Mouse (Mus musculus): ENCODE data around the gene Enox1.

Gene Enox1

DNA sequence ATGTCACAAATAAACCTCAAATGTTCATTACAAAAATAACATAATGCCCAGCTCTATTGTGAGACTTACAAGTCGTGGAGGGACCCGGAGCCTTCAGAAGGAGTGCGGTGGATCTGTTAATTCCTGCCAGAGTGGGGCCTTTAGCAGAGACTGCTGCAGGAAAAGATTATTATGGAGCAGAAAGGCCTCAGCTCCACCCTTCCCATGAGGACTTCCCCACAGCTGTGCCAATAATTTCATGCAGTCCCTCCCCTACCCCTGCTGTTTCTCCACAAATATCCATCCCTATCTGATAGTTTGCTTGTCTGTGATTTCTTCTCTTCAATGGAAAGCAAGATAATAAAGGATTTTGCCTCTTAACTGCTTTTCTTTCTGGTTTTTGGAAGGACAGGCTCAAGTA lies 314.0 kb downstream of the Enox1 start:
- no peak for DNase-seq

DNA sequence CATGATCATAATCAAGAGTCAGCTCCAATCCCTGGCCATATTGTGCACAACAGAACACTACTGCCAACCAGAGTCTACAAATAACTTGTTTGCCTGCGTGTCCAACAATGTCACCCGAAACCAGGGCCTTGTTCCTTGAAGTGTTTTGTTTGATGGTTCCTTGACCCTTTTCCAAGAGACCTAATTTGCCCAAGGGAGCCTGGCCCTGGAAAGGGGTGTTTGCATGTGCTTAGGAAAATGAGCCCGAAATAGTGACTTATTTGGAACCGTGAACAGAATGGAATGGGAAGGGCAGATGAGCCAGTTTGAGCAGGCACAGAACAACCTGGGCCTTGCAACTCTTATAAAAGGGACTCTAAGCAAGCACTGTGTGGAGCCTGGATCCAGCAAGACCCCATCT lies 316.9 kb downstream of the Enox1 start:
- DNase-seq = no peak

DNA sequence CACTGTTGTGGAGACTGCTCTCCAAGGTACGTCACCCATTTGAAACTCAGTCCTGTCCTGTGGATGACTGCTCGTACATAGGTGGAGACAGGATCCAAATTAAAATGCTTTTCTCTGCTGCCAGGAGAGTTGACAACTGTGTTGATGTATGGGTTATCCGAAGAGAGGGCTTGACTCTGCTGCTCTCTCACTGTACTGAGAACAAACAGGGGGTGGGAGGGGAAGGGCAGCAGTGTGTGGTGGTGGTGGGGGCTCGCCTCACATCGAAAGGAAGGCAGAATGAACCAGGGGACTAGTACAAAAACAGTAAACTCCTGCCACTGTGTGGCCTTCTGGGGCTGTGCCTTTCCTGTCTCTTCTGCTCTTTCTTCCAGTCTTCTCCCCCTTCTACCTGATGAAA lies 317.5 kb downstream of the Enox1 start:
- DNase-seq = no peak

DNA sequence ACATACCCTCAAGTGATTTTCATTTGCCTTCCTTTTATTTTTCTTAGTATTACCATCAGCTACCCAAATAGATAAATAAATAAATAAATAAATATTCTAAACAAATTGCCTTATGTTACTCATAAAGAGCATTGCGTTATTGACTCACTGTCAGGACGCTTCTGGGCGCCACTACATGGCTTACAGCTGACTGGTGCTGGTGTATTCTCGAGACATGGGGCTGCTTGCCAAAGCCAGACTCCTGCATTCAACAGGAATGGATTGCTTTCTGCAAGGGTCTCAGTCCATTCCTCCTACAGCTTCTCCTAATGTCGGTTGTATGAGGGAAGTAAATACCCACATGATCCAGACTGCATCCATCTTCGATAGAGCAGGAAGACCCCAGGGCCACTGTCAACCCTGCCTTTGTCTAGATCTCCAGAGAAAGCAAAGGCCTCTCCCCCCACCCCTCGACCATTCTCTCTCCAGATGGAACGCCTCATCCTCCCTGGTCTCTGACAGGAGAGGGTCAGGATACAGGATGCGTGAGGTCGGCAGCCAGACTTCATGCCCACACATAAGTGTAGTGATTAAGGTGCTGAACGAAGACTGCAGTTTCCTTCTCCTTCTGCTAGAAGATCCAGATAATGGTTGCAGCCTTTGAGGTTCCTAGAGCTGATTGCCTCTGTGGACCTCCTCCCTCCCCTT lies 318.7 kb downstream of the Enox1 start:
- no peak for DNase-seq

DNA sequence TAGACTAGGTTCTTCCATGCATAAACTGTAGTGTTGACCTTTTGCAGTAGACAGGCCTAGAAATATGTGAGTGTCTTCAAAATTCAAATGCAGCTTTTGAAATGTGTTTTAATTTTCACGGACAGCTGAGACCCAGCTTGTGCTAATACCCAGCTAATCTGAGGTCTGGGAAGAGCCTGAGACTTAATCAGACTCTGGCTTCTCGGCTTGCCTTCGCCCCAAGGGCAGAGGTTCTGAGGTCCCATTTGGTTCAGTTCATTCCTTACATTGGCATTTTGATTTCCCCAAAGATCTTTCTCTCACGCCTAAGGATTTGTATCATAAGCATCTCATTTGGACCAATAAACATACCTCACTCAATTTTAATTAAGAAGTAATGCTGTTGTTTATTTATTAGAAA lies 321.1 kb downstream of the Enox1 start:
- no peak for DNase-seq

DNA sequence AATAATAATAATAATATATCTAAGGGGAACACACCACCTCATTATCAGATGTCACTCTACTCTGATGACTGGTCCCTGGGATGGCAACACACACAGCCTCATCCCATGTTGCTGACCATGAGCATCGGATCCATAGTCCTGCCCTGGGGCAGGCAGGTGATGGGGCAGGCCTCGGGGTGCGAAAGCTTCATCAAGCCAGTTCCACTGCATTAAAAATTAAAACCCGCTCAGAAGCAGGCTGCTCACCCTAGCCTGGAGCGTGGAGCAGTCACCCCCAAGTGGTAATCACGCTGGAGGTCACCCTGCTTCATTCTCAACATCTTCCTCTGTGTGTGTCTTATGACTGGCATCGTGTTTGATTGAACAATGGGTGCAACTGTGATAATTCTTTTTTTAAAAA lies 321.6 kb downstream of the Enox1 start:
- no peak for DNase-seq

DNA sequence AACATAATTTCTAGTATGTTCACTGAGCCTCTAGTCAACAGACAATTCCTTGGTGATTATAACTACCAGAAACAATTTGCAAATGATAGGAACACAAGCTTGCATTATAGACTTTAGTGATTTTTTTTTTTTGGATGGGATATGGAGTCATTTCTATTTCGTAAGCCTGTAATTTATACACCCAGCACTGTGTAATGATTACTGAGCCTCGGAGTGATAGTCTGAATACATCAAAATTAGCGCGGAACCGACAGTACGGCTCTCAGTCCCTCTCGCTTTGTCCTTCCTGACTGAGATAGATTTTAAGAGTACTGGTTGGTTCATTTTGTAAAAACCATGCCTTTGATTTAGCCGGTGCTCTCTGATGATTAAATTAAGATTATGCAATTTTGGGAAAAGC lies 322.1 kb downstream of the Enox1 start:
- no peak for DNase-seq

DNA sequence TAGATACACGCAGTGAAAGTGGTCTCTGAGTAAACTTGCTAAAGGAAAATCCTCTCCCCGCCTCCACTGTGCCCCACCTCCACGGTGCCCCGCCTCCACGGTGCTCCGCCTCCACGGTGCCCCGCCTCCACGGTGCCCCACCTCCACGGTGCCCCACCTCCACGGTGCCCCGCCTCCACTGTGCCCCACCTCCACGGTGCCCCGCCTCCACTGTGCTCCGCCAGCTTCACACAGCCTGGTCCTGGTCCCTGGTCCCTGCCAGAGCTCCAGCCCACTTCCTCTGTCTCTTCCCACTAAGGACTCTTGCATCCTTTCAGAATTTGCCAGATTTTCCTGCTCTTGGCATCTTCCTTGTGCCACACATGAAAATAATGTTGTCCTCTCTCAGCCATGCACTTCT lies 326.5 kb downstream of the Enox1 start:
- DNase-seq = no peak

DNA sequence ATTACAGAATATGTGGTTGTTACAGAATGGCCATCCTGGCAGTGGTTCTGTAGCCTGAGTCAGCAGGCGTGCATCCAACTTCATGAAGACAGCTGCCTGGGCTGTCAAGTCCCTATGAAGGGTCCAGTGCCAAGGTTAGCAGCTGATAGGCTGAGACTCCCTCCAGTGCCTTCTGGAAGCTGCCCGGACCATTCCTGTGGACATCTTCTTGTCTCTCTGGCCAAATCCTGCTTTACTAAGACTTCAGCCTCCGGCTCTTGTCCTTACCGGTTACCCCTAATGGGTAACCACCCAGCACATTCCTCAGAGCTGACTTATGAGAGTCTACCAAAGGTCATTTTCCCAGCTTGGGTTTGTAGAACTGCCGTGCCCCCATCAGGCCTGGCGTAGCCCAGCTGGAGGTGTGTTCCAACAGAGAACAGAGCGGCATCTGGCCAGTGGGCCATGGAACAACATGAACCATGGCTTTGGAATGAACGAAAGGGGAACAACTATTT lies 328.4 kb downstream of the Enox1 start:
- peak; percentile 47 for DNase-seq

DNA sequence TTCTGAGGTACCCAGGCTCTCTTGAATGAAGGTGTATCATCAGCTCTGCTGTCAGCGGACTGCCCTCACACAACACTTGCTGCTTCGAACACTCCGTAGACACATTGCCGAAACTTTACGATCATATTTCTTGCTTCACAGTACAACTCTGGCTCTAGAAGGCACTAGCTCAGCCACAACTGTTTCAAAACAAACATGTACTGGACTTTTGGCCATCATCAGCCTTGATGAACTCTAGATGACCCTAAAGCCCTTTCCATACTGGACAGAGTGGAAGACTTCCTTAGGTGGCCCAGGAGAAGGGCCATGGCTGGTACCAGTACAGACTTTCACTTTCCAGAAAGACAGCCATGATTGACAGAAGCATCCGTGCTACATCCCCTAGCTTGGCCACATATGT lies 334.1 kb downstream of the Enox1 start:
- no peak for DNase-seq

DNA sequence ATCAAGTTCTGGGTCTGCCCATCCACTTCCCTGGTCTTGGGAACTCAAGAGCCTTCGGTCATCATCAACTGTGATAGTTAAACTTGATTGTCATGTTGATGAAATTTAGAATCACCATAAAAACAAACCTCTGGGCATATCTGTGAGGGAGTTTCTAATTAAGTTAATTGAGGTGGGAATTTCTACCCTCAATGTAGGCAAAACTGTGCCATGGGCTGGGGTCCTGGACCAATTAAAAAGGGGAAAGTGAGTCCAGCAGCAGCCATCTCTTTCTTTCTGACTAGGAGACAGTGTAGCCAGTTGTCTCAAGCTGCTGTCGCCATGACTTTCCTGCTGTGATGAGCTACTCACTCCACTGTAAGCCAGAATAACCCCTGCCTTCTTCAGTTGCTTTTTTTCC lies 335.2 kb downstream of the Enox1 start:
- DNase-seq = no peak

DNA sequence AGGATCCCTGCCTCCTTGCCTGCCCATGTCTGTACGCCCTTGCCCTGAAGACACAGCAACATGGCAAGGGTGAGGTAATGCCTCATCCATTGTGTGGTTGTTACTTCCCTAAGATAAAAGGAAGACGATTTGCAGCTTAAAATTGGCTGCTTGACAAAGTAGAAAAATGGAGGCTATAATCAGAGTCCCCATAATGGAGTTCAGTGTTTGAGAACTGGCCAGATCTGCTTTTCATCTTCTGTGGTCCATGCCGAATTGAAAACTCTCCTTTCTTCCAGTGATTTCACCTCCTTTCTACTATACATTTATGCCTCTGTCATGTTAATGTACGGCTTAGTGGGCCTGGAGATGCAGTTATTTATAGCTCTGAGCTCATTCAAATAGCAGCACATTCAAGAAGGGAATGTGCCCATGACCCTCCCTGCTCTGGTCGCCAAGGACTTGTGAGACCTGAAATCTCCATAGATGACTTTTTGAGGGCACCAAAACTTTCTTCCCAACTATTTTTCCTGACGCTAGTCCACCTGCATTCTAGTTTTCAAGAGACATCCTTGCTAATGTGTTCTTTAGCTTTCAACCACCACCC lies 343.5 kb downstream of the Enox1 start:
- DNase-seq = no peak

DNA sequence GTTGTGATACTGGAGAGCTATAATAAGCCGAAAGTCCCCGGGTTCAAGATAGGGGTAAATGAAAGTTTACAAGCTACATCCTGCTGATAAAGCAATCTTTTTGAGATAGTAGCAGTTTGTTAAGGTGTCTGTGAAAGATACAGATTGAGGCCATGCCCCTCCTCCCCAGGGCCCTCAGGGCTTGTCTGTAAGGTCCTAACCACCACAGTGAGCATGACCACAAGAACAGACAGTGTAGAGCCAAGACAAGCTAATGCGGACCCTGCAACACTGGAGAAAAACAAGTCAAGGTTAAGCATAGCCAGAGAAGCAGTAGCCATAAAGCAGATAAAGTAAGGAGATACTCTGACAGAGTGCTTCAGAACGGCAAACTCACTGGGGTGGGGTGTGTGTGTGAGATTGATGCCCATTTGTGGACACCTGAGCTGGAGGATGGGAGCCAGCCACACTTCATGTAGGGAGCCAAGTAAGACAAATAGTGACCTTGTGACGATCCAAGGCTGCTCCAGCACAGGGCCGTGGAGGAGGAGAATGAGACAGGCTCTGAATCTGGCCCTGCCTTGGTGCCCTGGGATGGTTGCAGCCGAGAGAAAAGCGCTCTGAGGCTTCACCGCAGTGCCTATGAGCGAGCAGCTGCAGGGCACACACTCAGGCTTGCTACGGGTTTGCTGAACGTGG lies 348.0 kb downstream of the Enox1 start:
- DNase-seq = no peak

DNA sequence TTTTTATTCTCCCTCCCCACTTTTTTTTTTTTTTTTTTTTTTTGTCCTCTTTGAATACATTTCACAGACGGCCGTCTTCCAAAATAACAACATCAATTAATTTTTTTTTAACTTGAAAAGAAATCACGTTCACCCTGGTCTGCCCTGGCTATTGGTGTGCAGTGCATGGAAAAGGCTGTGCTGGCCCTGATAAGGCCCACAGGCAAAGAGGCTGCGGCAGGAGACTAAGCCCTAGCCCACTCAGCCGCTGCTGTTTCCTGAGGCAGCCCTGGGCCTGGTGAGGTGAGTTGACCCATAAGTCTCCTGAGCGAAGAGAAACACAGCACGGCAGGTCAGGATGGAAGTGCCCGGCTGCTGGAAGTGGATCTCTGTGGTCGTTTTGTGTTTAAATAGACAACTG lies 349.8 kb downstream of the Enox1 start:
- DNase-seq = no peak

DNA sequence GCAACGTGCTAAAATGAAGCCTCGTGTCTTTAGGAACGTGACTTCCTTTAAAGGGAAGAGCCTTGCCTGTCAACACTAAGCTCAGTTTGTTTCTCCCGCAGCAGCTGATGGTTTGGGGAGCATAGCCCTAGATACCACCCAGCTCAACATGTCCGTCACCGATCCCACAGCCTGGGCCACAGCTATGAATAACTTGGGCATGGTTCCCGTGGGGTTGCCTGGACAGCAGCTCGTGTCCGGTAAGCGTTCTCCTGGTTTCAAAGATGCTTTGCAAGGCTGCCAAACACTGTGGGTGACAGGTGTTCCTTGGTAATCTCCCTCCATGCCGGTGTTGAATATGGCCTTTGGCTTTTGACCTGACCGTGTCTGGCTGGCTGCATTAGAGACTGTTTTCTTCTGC lies 351.5 kb downstream of the Enox1 start:
- DNase-seq = peak; percentile 43

DNA sequence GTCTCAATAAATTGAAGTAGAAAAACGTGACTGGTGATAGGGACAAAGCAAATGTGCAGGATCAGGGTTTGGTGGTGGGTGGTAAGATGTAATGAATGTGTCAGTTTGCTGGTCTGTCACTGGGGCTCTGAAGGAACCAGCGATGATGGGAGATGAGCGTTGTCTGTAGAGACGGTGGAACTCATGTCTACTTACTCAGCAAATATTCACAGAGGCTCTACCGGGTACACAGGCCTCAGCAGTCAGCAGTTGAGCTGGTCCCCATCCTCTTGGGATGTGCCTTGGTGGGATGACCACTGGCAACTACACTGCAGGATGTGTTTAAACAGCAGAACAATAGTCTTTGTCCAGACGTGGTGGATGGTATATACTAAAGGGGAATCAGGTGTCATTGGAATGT lies 352.5 kb downstream of the Enox1 start:
- no peak for DNase-seq

DNA sequence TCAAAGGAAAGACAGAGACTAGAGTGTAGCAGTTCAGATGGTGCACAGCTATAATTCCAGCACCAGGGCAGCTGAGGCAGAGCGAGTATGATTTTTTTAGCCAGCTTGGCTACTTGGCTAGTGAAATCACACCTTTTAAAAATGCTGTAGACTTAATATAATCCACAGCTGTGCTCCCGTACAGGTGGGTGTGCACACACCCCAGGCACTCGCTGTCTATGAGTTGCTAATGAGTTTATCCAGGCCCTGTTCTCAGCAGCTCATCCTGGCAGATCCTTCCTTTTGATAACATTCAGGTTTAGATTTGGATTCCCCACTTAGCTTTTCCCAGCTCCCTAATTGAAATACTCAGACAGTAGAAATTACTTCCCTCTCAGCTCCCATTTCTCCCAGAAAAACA lies 353.4 kb downstream of the Enox1 start:
- no peak for DNase-seq

DNA sequence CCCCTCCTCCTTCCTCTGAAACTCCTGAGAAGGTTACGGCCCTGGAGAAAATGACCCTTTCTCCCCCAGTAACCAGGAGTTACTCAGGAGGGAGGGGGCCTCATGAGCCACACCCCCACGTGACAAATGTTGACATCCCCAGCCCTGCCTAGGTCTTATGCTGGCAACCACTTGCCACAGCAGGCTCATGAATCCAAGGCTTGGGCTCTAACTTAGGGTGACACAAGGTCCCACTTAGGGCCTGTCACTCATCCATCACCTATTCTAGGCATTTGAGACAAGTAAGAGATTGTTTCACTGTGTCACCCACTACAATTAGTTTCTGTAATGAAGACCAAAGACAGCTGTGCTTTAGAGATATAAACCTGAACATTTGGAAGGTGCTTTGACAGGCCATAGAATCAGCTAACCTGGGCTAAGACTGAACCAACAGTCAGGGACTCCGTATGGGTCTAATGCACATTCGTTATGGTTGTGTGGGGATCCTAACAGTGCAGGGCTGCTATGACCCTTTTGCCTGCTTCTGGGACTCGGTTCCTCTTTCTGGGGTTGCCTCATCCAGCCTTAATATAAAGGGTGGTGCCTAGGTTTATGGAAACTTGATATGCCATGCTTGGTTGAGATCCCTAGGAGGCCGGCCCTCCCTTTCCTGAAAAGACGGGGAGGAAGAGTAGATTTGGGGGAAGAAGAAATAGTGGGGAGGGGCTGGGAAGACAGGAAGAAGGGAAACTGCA lies 354.7 kb downstream of the Enox1 start:
- DNase-seq = no peak

DNA sequence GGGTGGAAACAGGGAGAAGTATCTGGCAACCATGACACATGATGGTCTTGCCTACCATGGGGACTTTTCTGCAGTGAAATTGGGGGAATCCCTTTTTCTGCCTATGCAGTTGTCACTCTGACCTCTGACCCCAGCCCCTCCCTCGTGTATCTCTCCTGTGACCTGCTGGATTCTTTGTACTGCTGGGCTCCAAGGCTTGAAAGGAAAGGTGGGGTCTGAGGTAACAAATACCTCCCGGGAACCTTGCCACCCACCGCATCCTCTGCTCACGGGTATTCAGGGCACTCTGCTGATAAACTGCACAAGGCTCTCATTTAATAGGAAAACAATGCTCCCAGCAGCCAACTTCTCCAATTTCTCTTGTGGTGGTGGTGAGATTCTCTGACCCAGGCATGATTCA lies 361.5 kb downstream of the Enox1 start:
- no peak for DNase-seq

DNA sequence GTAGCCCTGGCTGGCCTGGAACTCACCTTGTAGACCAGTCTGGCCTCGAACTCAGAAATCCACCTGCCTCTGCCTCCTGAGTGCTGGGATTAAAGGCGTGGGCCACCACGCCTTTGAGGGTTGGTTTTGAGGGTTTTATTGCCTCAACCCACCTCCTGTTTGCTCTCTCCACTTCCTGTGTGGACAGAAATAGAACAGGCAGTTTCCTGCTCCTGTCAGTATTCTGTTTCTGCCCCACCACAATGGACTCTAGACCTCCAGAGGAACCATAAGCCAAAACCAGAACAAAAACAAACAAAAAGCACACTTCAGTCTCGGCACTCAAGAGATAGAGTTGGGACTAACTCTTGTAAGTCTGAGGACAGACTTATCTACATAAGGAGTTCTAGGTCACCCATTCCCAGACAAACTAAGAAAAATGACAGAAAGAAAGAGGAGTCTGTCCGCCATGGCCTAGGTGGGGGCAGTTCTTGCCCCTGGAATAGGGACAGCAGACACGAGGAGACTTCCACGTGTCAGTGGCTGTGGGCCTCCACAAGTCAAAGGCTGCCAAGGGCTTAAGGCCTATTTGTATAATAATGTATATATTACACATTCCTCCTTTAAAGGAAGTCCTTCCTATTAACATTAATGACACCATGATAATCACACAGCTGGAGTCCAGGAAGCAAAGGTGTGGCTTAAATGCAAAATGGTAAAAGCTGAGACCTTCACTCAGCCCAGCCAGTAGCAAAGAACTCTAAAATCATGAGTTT lies 362.6 kb downstream of the Enox1 start:
- DNase-seq = no peak

DNA sequence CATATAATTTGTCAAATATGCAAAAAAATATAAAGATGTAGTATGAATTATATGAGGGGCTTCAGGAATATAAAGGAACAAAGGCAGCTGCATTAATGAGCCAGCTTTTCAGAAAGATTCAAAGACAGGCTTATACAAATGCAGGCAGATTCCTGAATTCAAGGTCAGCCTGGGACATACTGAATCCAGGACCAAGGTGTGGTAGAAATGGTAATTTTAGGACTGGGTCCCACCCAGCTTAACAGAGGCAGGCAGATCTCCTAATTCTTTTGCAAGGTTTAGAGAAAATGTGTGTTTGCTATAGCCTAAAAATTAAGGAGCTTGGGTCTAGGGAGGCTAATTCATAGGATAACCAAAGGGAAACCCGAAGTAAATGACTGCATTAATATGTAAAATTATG lies 363.1 kb downstream of the Enox1 start:
- DNase-seq = no peak

DNA sequence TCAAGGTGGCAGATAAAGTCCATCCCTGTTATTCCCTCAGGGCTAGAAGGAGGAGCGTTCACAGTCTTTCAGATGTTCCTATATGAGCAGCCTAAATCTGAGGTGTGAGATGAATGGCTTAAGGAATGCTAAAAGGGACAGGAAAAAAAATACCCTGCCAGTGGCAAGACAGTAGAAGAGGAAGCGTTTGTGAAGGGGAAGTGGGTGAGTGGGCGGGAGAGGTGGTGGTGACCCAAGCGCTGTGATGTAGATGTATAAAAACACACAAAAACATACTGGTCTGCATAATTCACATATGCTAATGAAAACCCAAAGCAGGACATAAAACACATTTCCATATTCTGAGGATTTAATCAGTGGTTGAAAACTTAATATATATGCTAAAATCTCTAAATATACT lies 367.7 kb downstream of the Enox1 start:
- DNase-seq = no peak

DNA sequence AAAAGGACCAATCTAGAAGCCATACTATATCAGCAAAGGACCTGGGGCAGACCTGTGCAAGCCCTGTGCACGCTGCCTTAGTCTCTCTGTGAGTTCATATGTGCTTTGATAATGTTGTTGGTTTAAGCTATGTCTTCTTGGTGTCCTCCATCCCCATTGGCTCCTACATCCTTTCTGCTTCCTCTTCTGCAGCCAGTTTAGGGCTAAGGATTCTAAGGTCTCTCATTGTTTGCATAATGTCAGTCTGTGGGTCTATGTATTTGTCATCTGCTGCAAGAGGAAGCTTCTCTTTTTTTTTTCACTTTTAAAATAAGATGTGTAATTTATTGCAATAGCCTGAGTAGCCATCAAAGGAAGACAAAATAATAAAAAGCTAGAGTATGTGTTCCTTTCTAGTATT lies 369.7 kb downstream of the Enox1 start:
- no peak for DNase-seq
